Mouse (Mus musculus) lung, embryonic 14.5 days (tissue): Measurements from ENCODE around the gene Zfyve27. TPM values are rescaled to one million over a fixed set of nuclear protein-coding genes. Genes with fewer than 3 reads are reported as not detected.

Experiments
- ATAC-seq: fragments of 200-750 bp; cut with Nextera tagmentation; 2 replicates; pipeline ENCODE4 v1.8.0; 2017; ENCODE audit warnings: mild to moderate bottlenecking, moderate TSS enrichment, moderate library complexity; ENCODE audit not compliant: insufficient read depth
- DNase-seq: peaks from one replicate; pipeline ENCODE4 v3.0.0-alpha.2; 2015
- H3K27ac ChIP-seq: fragments of 300-500 bp; sonication (generic); 2 replicates; pipeline ENCODE4 v1.5.1; 2014; ENCODE audit warnings: low read depth, mild to moderate bottlenecking, moderate library complexity
- H3K27me3 ChIP-seq: fragments of 300-500 bp; sonication (generic); 2 replicates; pipeline ENCODE4 v1.6.1; 2014; ENCODE audit warnings: low read length, control low read depth; ENCODE audit not compliant: insufficient read depth
- H3K36me3 ChIP-seq: fragments of 300-500 bp; sonication (generic); 2 replicates; pipeline ENCODE4 v1.6.1; 2014; ENCODE audit warnings: control low read depth; ENCODE audit not compliant: insufficient read depth
- H3K4me1 ChIP-seq: fragments of 300-500 bp; sonication (generic); 2 replicates; pipeline ENCODE4 v1.6.1; 2014; ENCODE audit warnings: antibody characterized with exemption, control low read depth; ENCODE audit not compliant: insufficient read depth
- H3K4me2 ChIP-seq: fragments of 300-500 bp; sonication (generic); 2 replicates; pipeline ENCODE4 v1.6.1; 2014; ENCODE audit warnings: mild to moderate bottlenecking
- H3K4me3 ChIP-seq: fragments of 300-500 bp; sonication (generic); 2 replicates; pipeline ENCODE4 v1.5.1; 2014; ENCODE audit warnings: low read depth, low read length
- H3K9ac ChIP-seq: fragments of 300-500 bp; sonication (generic); 2 replicates; pipeline ENCODE4 v1.6.1; 2014
- H3K9me3 ChIP-seq: fragments of 300-500 bp; sonication (generic); 2 replicates; pipeline ENCODE4 v1.6.1; 2016; ENCODE audit warnings: low read depth, low read length, control low read depth
- CTCF ChIP-seq: IDR thresholded peaks from 2 replicates; pipeline ENCODE4 v1.5.1; 2016; ENCODE audit warnings: antibody characterized with exemption, low read depth
- WGBS: fragments of 180-500 bp; shearing (Covaris S2); extraction: QIAGEN DNeasy Blood & Tissue Kit; methylation state at CpG from one replicate; pipeline ENCODE4 v1.1.7; 2014; 5-methylcytosine and 5-hydroxymethylcytosine counted together
- polyA plus RNA-seq: library from polyadenylated mRNA; unstranded; fragments of >200 nt; fragmentation: Nextera tagmentation; extraction: Ambion mirVana; gene quantifications from 2 replicates; pipeline ENCODE4 v1.2.1, GENCODE M21; 2014

Gene Zfyve27
- polyA plus RNA-seq, 1 experiment from 2014 or later = 15.2 TPM

GRCm38 (mm10) chr19:42142757-42143156 is 21.0 kb upstream of the Zfyve27 start:
- Histone ChIP-seq H3K4me1 (no peaks in the 10 kb centered on the region; the same call in 1 of the 2 replicates), H3K4me3 (no peak overlapping the region), H3K4me2 (no peak overlapping the region), H3K27ac (no peak overlapping the region), H3K36me3 (no peaks in the 10 kb centered on the region), H3K9ac (no peak overlapping the region), H3K9me3 (no peaks in the 10 kb centered on the region), H3K27me3 (no peaks in the 10 kb centered on the region)
- no peak for DNase-seq
- no peak for ATAC-seq
- WGBS = 76% methylated on average over 2 of the region's 2 CpGs
- TF ChIP-seq CTCF = no peak

DNA sequence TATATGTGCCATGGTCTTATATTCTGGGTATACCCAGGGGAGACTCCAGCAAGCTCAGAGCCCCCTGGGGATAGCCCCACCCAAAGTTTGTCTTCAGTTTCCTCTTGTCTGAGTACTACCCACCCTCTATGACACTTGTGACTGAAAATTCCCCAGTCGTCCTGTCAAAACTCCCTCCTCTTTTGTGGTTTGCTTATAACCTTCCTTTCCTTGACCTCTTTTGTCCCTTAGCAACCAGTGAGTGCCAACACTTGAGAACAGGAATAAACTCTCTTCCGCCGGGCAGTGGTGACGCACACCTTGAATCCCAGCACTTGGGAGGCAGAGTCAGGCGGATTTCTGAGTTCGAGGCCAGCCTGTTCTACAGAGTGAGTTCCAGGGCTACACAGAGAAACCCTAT is 19.7 kb upstream of the Zfyve27 start:
- ATAC-seq (no peak), DNase-seq (no peak)
- Histone ChIP-seq H3K27me3 (no peaks in the 10 kb centered on the region), H3K36me3 (no peaks in the 10 kb centered on the region), H3K9ac (no peak overlapping the region), H3K4me1 (peaks cover 4% of the 10 kb centered on the region), H3K27ac (no peak overlapping the region), H3K9me3 (no peaks in the 10 kb centered on the region), H3K4me3 (no peak overlapping the region), H3K4me2 (no peak overlapping the region)
- no peak for TF ChIP-seq CTCF
- 37% methylated on average over 6 of the region's 6 CpGs for WGBS

DNA sequence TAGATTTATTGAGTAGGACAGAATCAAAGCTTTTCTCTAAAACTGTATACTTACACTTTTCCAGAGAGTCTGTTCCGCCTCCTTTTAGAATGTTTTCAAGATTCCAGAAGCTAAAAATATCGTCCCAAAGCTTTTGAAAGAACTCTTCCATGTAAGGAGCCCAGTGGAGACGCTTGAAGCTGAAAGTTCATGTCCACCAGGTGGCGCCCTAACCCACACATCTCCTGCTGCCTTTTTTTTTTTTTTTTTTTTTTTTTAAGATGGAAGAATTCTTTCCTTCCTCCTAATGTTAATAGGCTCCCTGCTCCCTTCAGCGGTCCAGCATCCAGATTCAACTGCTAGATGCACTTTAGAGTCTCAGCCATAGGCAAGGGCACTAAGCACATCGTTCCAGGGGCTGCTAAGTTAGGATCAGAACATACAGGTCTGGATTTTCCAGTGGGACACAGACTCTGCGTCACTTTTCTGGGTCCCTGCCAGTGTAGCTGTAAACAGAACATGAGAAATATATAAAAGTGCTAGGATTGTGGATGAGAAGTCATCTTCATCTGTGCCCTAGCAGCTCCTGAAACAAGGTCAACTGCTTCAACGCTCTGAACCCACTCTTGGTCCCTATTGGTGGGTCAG is 19.1 kb upstream of the Zfyve27 start:
- H3K9ac ChIP-seq = no peak overlapping the region
- no peak overlapping the region for H3K4me3 ChIP-seq
- H3K4me1 ChIP-seq = peaks cover 10% of the 10 kb centered on the region
- WGBS = 20% methylated on average over 8 of the region's 8 CpGs
- no peaks in the 10 kb centered on the region for H3K27me3 ChIP-seq
- TF ChIP-seq CTCF = peak; percentile 82
- peak overlapping the region; percentile 76 for H3K27ac ChIP-seq
- DNase-seq (peak; percentile 96), ATAC-seq (no peak)
- no peak overlapping the region for H3K4me2 ChIP-seq
- no peaks in the 10 kb centered on the region; the same call in 1 of the 2 replicates for H3K36me3 ChIP-seq
- H3K9me3 ChIP-seq = no peaks in the 10 kb centered on the region

GRCm38 (mm10) chr19:42145210-42145609 is 18.5 kb upstream of the Zfyve27 start:
- Histone ChIP-seq H3K4me2 (no peak overlapping the region), H3K36me3 (no peaks in the 10 kb centered on the region; the same call in 1 of the 2 replicates), H3K27ac (peak overlapping the region; percentile 76), H3K4me3 (no peak overlapping the region), H3K27me3 (no peaks in the 10 kb centered on the region), H3K4me1 (peaks cover 15% of the 10 kb centered on the region), H3K9ac (no peak overlapping the region), H3K9me3 (no peaks in the 10 kb centered on the region)
- no peak for DNase-seq
- 47% methylated on average over 4 of the region's 4 CpGs for WGBS
- no peak for TF ChIP-seq CTCF
- no peak for ATAC-seq

DNA sequence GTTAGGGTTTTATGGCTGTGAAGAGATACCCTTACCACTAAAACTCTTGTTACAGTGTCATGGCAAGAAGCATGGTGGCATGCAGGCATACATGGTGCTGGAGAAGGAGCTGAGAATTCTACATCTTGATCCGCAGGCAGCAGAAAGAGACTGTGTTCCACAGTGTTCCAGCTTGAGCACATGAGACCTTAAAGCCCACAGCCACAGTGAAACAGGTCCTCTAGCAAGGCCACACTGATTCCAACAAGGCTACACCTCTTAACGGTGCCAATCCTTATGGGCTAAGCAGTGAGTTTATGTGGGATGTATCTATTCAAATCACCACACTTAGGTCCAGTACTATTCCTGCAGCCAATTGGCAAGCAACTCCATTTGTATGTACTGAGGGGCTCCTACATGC is 18.0 kb upstream of the Zfyve27 start:
- 81% methylated on average over 2 of the region's 2 CpGs for WGBS
- no peak overlapping the region for H3K27ac ChIP-seq
- no peak overlapping the region for H3K4me2 ChIP-seq
- peaks cover 2% of the 10 kb centered on the region for H3K36me3 ChIP-seq
- no peak for DNase-seq
- ATAC-seq = no peak
- no peak overlapping the region for H3K4me3 ChIP-seq
- H3K9ac ChIP-seq = no peak overlapping the region
- peaks cover 19% of the 10 kb centered on the region for H3K4me1 ChIP-seq
- H3K27me3 ChIP-seq = no peaks in the 10 kb centered on the region
- no peaks in the 10 kb centered on the region for H3K9me3 ChIP-seq
- TF ChIP-seq CTCF = no peak

GRCm38 (mm10) chr19:42146276-42147010 is 17.3 kb upstream of the Zfyve27 start:
- H3K36me3 ChIP-seq = peaks cover 9% of the 10 kb centered on the region
- H3K9me3 ChIP-seq = no peaks in the 10 kb centered on the region
- TF ChIP-seq CTCF = no peak
- H3K4me1 ChIP-seq = peaks cover 19% of the 10 kb centered on the region
- peak overlapping the region; percentile 89; the same call in 1 of the 2 replicates for H3K9ac ChIP-seq
- H3K4me3 ChIP-seq = peak overlapping the region; percentile 74; the same call in 1 of the 2 replicates
- DNase-seq (no peak), ATAC-seq (peak; percentile 0; the same call in 1 of the 2 replicates)
- no peaks in the 10 kb centered on the region for H3K27me3 ChIP-seq
- 87% methylated on average over 9 of the region's 9 CpGs for WGBS
- peak overlapping the region; percentile 90 for H3K4me2 ChIP-seq
- peak overlapping the region; percentile 94 for H3K27ac ChIP-seq

GRCm38 (mm10) chr19:42147170-42147768 is 16.5 kb upstream of the Zfyve27 start, which contains the start of gene Marveld1:
Marveld1 (plus strand) TSS chr19:42147400.
- Histone ChIP-seq H3K27ac (peak within 1 kb of the TSS; percentile 94), H3K27me3 (no peaks in the 10 kb centered on the region), H3K4me3 (peak within 1 kb of the TSS; percentile 74), H3K9me3 (no peaks in the 10 kb centered on the region), H3K4me2 (peak within 1 kb of the TSS; percentile 90), H3K9ac (peak within 1 kb of the TSS; percentile 89), H3K36me3 (peaks cover 9% of the 10 kb centered on the region), H3K4me1 (peaks cover 19% of the 10 kb centered on the region)
- TF ChIP-seq CTCF = 0 out of 2 replicates have a peak, but pooled peaks have one; percentile 20
- WGBS = under 1% methylated on average over 56 of the region's 57 CpGs
- DNase-seq = peak; percentile 87
- peak; percentile 74 for ATAC-seq
